Mouse (Mus musculus) CH12.LX (cell line): ENCODE measurements around the gene Mmrn2.

Experiments
- CHD1 ChIP-seq: IDR thresholded peaks from 2 replicates; pipeline ENCODE4 v1.6.1; 2012; ENCODE audit warnings: low read depth, low read length, improper control_type of control experiment, inconsistent platforms
- CTCF ChIP-seq, 2 experiments: IDR thresholded peaks in 1 of 2; conservative IDR thresholded peaks in 1 of 2; 2 replicates each; pipeline ENCODE4 v1.5.1; 2011 to 2012; ENCODE audit warnings: low read depth in 2 of 2, low read length in 2 of 2, improper control_type of control experiment in 1 of 2, inconsistent platforms in 1 of 2, mild to moderate bottlenecking in 1 of 2, moderate library complexity in 1 of 2
- ELF1 ChIP-seq: IDR thresholded peaks from 2 replicates; pipeline ENCODE4 v1.6.1; 2014; ENCODE audit warnings: low read depth, mild to moderate bottlenecking, inconsistent platforms, low read length, improper control_type of control experiment
- HCFC1 ChIP-seq: IDR thresholded peaks from 2 replicates; pipeline ENCODE4 v1.6.1; 2012; ENCODE audit warnings: low read depth, mild to moderate bottlenecking, inconsistent platforms, low read length, improper control_type of control experiment
- MAFK ChIP-seq: IDR thresholded peaks from 2 replicates; pipeline ENCODE4 v1.6.1; 2011; ENCODE audit warnings: low read length, improper control_type of control experiment; ENCODE audit not compliant: insufficient replicate concordance
- MAZ ChIP-seq: IDR thresholded peaks from 2 replicates; pipeline ENCODE4 v1.6.1; 2012; ENCODE audit warnings: low read depth, mild to moderate bottlenecking, inconsistent platforms, low read length, improper control_type of control experiment, moderate library complexity
- POLR2A ChIP-seq: IDR thresholded peaks from 2 replicates; pipeline ENCODE4 v1.6.1; 2011; ENCODE audit warnings: low read depth, mild to moderate bottlenecking, improper control_type of control experiment, low read length

DNA sequence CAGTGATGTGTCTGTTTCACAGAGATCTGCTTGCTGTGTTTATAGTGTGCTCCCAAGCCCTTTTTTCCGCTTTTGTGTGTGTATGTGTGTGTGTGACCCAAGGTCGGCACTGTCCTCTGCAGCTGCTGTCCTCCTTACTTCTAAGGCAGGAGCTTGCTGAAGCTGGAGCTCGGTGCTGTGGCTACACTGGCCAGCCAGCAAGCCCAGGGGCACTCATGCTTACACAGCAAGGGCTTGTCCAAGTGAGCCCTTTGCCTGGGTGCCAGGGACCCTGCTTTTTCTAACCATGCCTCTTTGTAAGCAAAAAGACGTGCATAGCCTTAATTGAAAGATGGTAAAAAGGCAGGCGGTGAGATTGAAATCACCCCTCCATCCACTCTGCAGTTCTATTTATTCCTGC, 42.8 kb upstream of the Mmrn2 start:
- no peak for TF ChIP-seq MAFK
- no peak for TF ChIP-seq HCFC1
- TF ChIP-seq CTCF (conservative IDR thresholded peaks at IDR 0.05 in 1 of 2, IDR thresholded peaks at IDR 0.05 in 1 of 2; ENCODE audit: low read depth in 2 of 2, low read length in 2 of 2) = no peak
- no peak for TF ChIP-seq ELF1
- TF ChIP-seq CHD1 = no peak
- no peak for TF ChIP-seq POLR2A
- TF ChIP-seq MAZ = no peak
